Mouse (Mus musculus) CD4-positive, CD25-positive, alpha-beta regulatory T cell, adult 4 months (primary cell): ENCODE results near the gene Asic1. TPM values are rescaled to one million over a fixed set of nuclear protein-coding genes. Genes with fewer than 3 reads are reported as not detected.

Experiments
- ATAC-seq: one replicate; pipeline ENCODE4 v1.8.0; 2017
- polyA plus RNA-seq, 2 experiments: library from polyadenylated mRNA; unstranded; fragments of 100-300 nt; shearing (Covaris generic); gene quantifications; one replicate each; pipeline ENCODE4 v1.2.1; 2017

The Asic1 gene
- polyA plus RNA-seq, 2 experiments from 2014 or later: 0.52 TPM; not detected in 1

- ATAC-seq: no peak
These were observed 5.3 kb upstream of the Asic1 start for GRCm38 (mm10) chr15:99664600-99665451.

DNA sequence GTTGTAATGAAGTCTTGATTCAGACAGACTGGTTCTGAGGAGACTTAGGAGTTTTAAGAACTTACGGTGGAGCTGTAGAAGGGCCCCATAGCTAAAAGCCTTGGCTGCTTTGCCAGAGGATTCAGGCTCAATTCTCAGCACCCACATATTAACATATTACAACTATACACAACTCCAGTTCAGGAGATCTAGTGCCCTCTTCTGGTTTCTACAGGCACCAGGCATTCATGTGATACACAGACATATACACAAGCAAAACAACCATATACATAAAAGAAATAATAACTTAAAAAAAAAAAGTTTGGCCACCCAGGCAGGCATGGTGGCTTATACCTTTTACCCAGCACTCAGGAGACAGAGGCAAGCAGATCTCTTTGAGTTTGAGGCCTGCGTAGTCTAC lies 2.6 kb upstream of the Asic1 start:
- no peak for ATAC-seq

GRCm38 (mm10) chr15:99668881-99669280 lies 1.3 kb upstream of the Asic1 start:
- ATAC-seq: peak; percentile 84

GRCm38 (mm10) chr15:99669392-99669791 lies 776 bp upstream of the Asic1 start:
- ATAC-seq: no peak

DNA sequence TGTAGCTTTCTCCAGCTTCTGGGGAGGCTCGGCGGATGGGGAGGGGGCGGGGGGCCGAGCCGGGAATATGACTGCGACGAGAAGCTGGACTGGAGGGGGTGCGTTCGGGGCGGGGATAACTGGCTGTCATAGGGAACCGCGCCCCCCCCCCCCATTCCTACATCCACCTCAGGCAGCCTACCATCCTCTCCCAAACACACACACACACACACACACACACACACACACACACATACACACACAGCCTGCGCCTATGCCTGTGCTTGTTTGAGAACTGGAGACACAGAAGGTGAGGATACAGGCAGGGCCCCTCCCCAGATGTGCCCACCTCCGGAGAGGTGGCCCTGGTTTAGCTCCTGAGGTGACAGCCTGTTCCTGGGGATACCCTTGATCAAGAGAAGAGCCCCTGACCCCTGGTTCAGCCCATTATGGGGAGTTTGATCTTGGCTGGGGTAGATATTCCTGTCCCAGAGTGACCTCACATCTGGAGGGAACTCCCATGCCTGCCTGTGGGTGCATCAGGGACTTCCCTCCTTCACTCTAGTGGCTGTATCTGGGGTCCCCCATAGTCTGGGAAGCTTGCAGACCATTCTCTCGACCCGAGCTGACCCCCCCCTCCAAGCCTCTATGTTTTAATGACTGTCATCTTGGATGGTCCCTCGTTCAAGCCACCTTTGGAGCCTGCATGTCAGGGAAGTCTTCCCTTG lies 949 bp downstream of the Asic1 start:
- no peak for ATAC-seq

GRCm38 (mm10) chr15:99671783-99672182 lies 1.6 kb downstream of the Asic1 start:
- no peak for ATAC-seq

DNA sequence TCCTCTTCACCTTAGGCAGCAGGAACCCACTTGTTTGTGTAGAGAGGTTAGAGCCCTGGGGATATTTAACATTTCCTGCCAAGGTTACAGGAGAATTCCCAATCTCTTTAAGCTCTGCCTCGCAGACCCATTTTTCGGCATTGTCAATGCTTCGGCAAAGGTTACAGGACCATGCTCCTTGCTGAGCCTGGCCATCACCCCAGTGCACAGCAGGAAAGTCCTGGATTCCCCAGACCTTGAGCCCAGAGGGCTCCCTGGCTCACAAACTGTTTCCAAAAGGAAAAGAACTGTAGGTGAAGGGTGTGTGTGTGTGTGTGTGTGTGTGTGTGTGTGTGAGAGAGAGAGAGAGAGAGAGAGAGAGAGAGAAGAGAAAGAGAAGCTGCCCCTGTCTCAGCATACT lies 4.7 kb downstream of the Asic1 start:
- ATAC-seq: no peak

- ATAC-seq: no peak
These were observed 6.9 kb downstream of the Asic1 start for GRCm38 (mm10) chr15:99677089-99677488.

- no peak for ATAC-seq
These were observed 8.1 kb downstream of the Asic1 start for GRCm38 (mm10) chr15:99678063-99678800.

DNA sequence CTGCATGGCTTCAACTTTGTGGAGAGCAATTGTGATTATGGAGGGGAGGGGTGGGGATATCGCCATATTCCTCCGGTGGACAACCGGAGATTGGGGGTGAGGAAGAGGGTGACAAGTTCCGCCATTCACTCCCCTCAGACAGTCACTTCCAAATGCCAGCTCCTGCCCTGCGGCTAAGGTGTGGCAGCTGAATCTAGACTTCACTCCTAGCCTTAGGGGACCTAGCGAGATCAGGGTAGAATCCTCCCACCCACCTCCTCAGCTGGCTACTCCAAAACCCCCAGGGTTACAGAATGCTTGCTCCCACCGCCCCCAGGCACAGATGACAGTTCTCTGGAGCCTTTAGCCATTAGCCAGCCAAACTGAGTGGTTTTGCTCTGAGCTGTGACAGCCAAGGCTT lies 8.8 kb downstream of the Asic1 start:
- no peak for ATAC-seq

DNA sequence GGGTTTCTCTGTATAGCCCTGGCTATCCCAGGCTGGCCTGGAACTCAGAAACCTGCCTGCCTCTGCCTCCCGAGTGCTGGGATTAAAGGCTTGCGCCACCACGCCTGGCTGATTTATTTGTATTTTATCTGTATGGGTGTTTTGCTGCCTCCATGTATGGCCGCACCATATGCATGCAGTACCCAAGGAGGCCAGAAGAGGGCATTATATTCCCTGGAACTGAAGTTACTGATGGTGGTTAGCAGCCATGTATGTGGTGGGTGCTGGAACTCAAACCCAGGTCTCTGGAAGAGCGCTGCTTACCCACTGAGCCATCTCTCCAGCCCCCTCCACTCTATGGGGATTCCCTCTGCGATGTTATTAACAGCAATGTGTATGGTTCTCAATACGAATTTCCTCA lies 12.7 kb downstream of the Asic1 start:
- no peak for ATAC-seq

- ATAC-seq: no peak
These were observed 14.0 kb downstream of the Asic1 start for GRCm38 (mm10) chr15:99684156-99684555.

DNA sequence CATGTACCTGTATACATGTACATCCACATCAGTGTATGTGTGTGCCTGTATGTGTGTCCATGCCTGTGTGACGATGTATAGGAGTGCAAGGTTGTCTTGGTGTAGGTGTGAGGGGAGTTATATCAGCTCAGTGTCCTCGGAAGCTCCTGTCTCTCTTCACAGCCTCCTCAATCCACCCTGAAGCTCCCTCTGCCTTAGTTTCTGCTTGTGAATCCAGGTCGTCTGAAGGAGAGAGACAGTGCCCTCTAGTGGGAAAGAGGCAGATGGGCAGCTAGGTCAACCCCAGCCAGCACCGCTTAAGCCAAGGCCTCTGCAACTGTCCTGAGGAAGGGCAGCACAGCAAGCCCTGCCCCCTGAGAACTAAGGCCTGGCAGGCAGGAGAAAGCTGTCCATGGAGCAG lies 18.5 kb downstream of the Asic1 start:
- no peak for ATAC-seq

DNA sequence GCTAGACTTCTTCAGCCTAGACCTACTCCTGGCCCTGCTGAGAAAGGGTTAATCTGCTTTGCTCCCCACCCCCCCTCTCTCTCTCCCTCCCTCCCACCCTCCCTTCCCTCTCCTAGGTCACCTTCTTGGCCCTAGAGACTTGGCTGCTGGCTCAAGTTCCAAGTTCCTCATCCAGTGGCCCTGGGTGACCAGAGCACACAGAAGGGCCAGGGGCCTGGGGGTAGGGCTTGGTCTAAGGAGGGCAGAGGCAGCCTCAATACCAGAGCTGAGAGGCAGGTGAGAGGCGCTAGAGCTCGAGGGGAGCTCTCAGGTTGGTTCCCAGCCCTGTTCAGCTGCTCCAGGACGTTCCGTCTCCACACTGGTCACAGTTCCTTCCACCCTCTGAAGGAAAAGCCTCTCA lies 20.8 kb downstream of the Asic1 start:
- no peak for ATAC-seq

DNA sequence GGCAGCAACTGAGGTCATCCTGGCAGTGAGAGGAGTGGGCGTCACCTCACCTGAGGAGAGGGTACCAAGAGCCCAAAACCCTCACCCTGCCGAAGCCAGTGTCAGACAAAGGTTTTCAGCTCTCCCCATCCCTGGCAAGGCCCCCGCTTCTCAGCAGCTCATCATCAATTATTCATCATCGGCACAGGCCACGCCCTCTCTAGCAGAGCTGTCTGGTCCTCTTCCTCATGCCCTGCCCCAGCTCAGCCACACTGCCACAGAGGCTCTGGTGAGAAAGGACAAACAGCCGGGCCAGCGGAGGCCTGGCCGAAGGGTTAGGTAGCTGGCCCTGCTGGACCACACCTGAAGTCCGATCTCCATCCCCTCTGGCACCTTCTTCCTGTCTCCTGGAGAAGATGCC lies 21.8 kb downstream of the Asic1 start:
- ATAC-seq: no peak

GRCm38 (mm10) chr15:99697309-99697708 lies 27.1 kb downstream of the Asic1 start:
- no peak for ATAC-seq

DNA sequence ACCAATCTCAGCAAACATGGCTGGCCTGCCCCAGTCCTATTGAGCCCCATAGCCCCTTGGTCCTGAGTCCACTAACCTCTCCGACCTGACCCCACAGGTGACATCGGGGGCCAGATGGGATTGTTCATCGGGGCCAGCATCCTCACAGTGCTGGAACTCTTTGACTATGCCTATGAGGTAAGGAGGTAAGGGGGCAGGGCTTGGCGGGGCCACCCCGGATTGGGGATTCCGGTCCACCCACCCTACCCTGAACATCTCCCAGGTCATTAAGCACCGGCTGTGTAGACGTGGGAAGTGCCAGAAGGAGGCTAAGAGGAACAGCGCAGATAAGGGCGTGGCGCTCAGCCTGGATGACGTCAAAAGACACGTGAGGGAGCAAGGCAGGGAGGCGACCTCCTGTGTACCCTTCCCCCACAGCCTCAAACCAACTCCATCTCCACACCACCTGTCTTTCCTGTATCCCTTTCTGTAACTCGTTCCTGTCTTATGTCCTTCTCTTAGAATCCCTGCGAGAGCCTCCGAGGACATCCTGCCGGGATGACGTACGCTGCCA lies 28.4 kb downstream of the Asic1 start:
- no peak for ATAC-seq

- ATAC-seq: no peak
These were observed 29.5 kb downstream of the Asic1 start for GRCm38 (mm10) chr15:99699715-99700114.

GRCm38 (mm10) chr15:99700219-99701106 lies 30.3 kb downstream of the Asic1 start:
- no peak for ATAC-seq

GRCm38 (mm10) chr15:99701640-99701998 lies 31.5 kb downstream of the Asic1 start:
- ATAC-seq: peak; percentile 11

DNA sequence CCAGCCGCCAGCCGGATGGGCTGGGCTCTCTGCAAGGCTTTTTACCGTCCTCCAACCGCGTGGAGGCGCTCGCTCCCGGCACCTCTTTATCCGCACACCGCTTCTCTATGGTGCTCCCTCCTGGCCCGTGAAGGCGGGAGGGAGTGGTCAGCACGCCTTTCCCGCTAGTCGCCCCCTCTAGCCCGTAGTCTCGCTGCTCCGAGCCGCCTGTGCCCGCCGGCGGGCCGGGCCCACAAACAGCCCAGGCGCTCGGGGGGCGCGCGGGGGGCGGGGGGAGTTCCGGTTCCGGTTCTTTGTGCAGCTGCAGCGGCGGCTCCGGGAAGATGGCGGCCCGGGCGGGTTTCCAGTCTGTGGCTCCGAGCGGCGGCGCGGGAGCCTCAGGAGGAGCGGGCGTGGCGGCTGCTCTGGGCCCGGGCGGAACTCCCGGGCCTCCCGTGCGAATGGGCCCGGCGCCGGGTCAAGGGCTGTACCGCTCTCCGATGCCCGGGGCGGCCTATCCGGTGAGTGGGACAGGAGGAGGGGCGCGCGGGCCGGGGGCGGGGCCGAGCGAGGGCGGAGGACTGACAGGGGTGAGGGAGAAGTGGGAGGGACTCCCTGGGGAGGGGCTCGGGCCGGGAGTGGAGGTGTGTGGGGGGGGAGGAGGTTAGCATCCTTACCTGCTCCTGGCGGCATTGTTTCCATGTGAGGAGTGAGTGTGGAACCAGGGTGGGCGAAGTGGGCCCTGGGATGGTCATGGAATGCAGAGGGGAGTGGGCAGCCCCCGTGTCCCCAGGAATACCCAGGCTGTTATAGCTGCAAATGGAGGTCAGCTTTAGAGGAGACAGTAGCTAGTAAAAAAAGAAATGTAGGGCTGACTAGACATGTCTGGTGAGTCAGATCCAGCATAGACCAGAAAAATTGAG lies 32.1 kb downstream of the Asic1 start, which contains the start of gene Smarcd1:
Smarcd1 (plus strand) TSS at position 131 of the 902 bp plus-strand sequence.
- ATAC-seq: peak; percentile 86
